Mouse (Mus musculus) myocyte (in vitro differentiated cells): Measurements from ENCODE around the gene Pold2.

Experiments used
- POLR2A ChIP-seq: IDR thresholded peaks from one replicate; pipeline ENCODE4 v1.6.1; 2011; ENCODE audit warnings: low read depth, mild to moderate bottlenecking, control low read depth, moderate library complexity; ENCODE audit not compliant: insufficient read length
- USF1 ChIP-seq: IDR thresholded peaks from one replicate; pipeline ENCODE4 v1.6.1; 2011; ENCODE audit warnings: low read depth, mild to moderate bottlenecking, control low read depth, moderate library complexity

DNA sequence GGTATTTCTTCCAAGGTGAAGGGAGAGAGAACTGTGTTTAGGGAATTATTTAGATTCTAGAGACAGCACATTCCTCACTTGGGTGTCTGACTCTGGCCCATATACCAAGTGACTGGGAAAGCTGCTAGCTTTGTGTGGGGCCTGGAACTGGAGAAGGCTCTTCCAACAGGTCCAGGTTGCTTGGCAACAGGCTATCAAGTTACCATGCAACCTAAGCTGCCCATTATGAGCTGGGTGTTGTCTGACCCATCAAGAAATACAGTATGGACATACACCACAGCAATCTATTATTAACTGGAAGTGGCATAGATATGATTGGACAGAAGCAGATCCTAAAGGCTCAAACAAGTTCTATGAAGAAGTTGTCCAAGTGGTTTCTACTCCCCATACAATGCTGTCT lies 52.7 kb downstream of the Pold2 start:
- TF ChIP-seq USF1 (no peak), POLR2A (no peak)
